Mouse (Mus musculus) spleen, postnatal 36 days (tissue): ENCODE measurements around the gene Camk1g.

ENCODE experiments used
- DNase-seq, 2 experiments: peaks; one replicate each; pipeline ENCODE4 v3.0.0; 2022; ENCODE audit warnings: low spot score in 2 of 2, mixed read lengths in 1 of 2

Camk1g gene

GRCm38 (mm10) chr1:193333776-193334175, 36.3 kb downstream of the Camk1g start:
- no peak for DNase-seq

GRCm38 (mm10) chr1:193332671-193333070, 37.4 kb downstream of the Camk1g start:
- no peak for DNase-seq

- DNase-seq, result no peak
Observed at GRCm38 (mm10) chr1:193332018-193332417, 38.1 kb downstream of the Camk1g start.

GRCm38 (mm10) chr1:193330626-193331025, 39.5 kb downstream of the Camk1g start:
- DNase-seq, result no peak

- DNase-seq, result peak; percentile 47 to 57
Observed at GRCm38 (mm10) chr1:193330172-193330571, 39.9 kb downstream of the Camk1g start.

GRCm38 (mm10) chr1:193329557-193329956, 40.5 kb downstream of the Camk1g start:
- DNase-seq, result no peak

GRCm38 (mm10) chr1:193327686-193328085, 42.4 kb downstream of the Camk1g start:
- DNase-seq, result no peak

GRCm38 (mm10) chr1:193327216-193327615, 42.9 kb downstream of the Camk1g start:
- DNase-seq, result no peak

GRCm38 (mm10) chr1:193326456-193327145, 43.5 kb downstream of the Camk1g start:
- no peak for DNase-seq

- no peak for DNase-seq
Observed at GRCm38 (mm10) chr1:193325891-193326290, 44.2 kb downstream of the Camk1g start.

GRCm38 (mm10) chr1:193324224-193324623, 45.9 kb downstream of the Camk1g start:
- DNase-seq, result no peak

- no peak for DNase-seq
Observed at GRCm38 (mm10) chr1:193323686-193324085, 46.4 kb downstream of the Camk1g start.

GRCm38 (mm10) chr1:193320398-193320797, 49.7 kb downstream of the Camk1g start:
- no peak for DNase-seq

- DNase-seq, result no peak
Observed at GRCm38 (mm10) chr1:193319721-193320120, 50.4 kb downstream of the Camk1g start.

- no peak for DNase-seq
Observed at GRCm38 (mm10) chr1:193317159-193317559, 52.9 kb downstream of the Camk1g start.

GRCm38 (mm10) chr1:193316358-193316750, 53.7 kb downstream of the Camk1g start:
- no peak for DNase-seq

GRCm38 (mm10) chr1:193315705-193316357, 54.3 kb downstream of the Camk1g start:
- DNase-seq, result peak in 1 of 2 experiments; percentile 13

GRCm38 (mm10) chr1:193311596-193311995, 58.5 kb downstream of the Camk1g start:
- DNase-seq, result no peak

- DNase-seq, result no peak
Observed at GRCm38 (mm10) chr1:193310519-193311085, 59.5 kb downstream of the Camk1g start.

GRCm38 (mm10) chr1:193309785-193310518, 60.1 kb downstream of the Camk1g start:
- DNase-seq, result no peak

- DNase-seq, result no peak
Observed at GRCm38 (mm10) chr1:193306832-193307231, 63.3 kb downstream of the Camk1g start.

GRCm38 (mm10) chr1:193305386-193305785, 64.7 kb downstream of the Camk1g start:
- DNase-seq, result no peak
